Mouse (Mus musculus) bone marrow, adult 2 months (tissue): ENCODE measurements around the gene Skp2.

ENCODE experiments used
- CTCF ChIP-seq: fragments of 200-500 bp; IDR thresholded peaks from 2 replicates; pipeline ENCODE4 v1.5.1; 2011; ENCODE audit warnings: low read length, control low read depth; ENCODE audit not compliant: control insufficient read depth, insufficient read depth
- POLR2A ChIP-seq: fragments of 200-500 bp; IDR thresholded peaks from 2 replicates; pipeline ENCODE4 v1.6.1; 2011; ENCODE audit warnings: low read depth, mild to moderate bottlenecking, control low read depth, low read length, borderline replicate concordance; ENCODE audit not compliant: control insufficient read depth

- TF ChIP-seq CTCF (no peak), POLR2A (no peak)
These were observed 86.3 kb downstream of the Skp2 start for GRCm38 (mm10) chr15:9068881-9069280.
